Mouse (Mus musculus) stomach, postnatal 0 days (tissue): ENCODE results near the gene Nt5c1a.

Source experiments
- CTCF ChIP-seq: IDR thresholded peaks from 2 replicates; pipeline ENCODE4 v1.5.1; 2016; ENCODE audit warnings: antibody characterized with exemption, low read depth, mild to moderate bottlenecking, moderate library complexity
- EP300 ChIP-seq: optimal IDR thresholded peaks from 2 replicates; pipeline ENCODE3; 2016; ENCODE audit warnings: antibody characterized with exemption

- TF ChIP-seq EP300 (no peak), CTCF (no peak)
Observed at GRCm38 (mm10) chr4:123202094-123202420, 753 bp downstream of the Nt5c1a start.
